Mouse (Mus musculus) brain, embryonic 14.5 days (tissue): ENCODE results near the gene Cdca4.

Source experiments
- CTCF ChIP-seq: fragments of 200-500 bp; IDR thresholded peaks from 2 replicates; pipeline ENCODE4 v1.5.1; 2012; ENCODE audit warnings: inconsistent platforms, mild to moderate bottlenecking, moderate library complexity, borderline replicate concordance; ENCODE audit not compliant: insufficient read depth, insufficient read length; ENCODE audit errors: extremely low read depth
- POLR2A ChIP-seq: fragments of 200-500 bp; IDR thresholded peaks from 2 replicates; pipeline ENCODE4 v1.6.1; 2012; ENCODE audit warnings: mild to moderate bottlenecking, inconsistent platforms, borderline replicate concordance; ENCODE audit not compliant: poor library complexity, insufficient read depth, insufficient read length, severe bottlenecking; ENCODE audit errors: extremely low read depth

DNA sequence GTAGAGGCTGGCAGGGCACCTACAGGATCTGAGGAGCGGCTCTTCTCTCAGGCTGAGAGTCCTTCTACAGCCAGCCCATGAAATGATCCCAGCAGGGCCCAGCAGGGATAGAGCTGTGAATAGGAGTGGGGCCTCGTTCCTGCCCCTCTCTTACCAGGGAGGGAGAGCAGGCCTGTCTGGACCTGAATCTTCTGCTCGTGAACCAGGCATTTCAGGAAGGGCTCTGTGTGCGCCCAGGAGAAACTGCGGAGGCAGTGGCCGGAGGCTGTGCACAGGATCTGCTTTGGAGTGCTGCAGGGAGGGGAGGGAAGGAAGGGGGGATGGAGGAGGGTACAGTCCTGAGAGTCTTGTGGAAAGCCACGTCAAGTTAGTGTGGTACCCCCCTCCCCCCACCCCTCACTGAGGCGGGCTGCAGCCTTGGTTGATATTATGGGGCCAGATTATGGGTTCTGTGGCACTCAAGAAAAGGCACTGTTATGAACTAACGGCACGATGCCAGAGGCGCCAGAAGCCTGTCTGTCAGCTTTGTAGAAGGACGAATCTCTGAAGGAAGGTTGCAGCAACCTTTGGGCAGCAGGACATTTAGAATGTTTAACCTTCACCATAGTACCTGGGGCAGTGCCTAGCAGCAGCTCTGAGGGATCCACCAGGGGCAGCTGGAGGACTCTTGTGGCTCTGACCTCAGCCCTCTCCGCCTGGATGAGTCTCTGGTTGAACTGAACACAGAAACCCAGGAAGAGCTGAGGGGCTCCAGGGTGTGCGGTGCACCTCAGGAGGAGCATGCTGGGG, 14.3 kb downstream of the Cdca4 start:
- no peak for TF ChIP-seq POLR2A
- TF ChIP-seq CTCF = no peak
